Mouse (Mus musculus) lung, postnatal 25 days (tissue): ENCODE measurements at regions not wholly inside any gene's neighbourhood (a gene's known extent, or its start where the extent isn't known, plus 50 kb on each side); places are given as distances from the start of the nearest gene placed in this dataset.
A peak's percentile ranks its signal among the peaks of the same experiment; 100 is the strongest.

Source experiments
- DNase-seq: peaks from one replicate; pipeline ENCODE4 v3.0.0; 2022; ENCODE audit warnings: low spot score

- DNase-seq, result no peak
These were observed 123.6 kb upstream of the Npvf start for GRCm38 (mm10) chr6:50777827-50778226.

GRCm38 (mm10) chr6:50780677-50781076 lies 126.4 kb upstream of the Npvf start:
- no peak for DNase-seq

- no peak for DNase-seq
These were observed 127.0 kb upstream of the Npvf start for GRCm38 (mm10) chr6:50781271-50781670.

- no peak for DNase-seq
These were observed 128.0 kb upstream of the Npvf start for GRCm38 (mm10) chr6:50782221-50782620.

GRCm38 (mm10) chr6:50783494-50783893 lies 129.3 kb upstream of the Npvf start:
- DNase-seq, result no peak

- no peak for DNase-seq
These were observed 130.1 kb upstream of the Npvf start for GRCm38 (mm10) chr6:50784381-50784780.

- DNase-seq, result no peak
These were observed 133.4 kb upstream of the Npvf start for GRCm38 (mm10) chr6:50787666-50788065.

GRCm38 (mm10) chr6:50799963-50800362 lies 145.7 kb upstream of the Npvf start:
- DNase-seq, result no peak

GRCm38 (mm10) chr6:50802956-50803355 lies 148.7 kb upstream of the Npvf start:
- no peak for DNase-seq

GRCm38 (mm10) chr6:50804477-50805005 lies 150.3 kb upstream of the Npvf start:
- DNase-seq, result no peak

GRCm38 (mm10) chr6:50806376-50807077 lies 152.3 kb upstream of the Npvf start:
- peak; percentile 51 for DNase-seq

- peak; percentile 86 for DNase-seq
These were observed 153.2 kb upstream of the Npvf start for GRCm38 (mm10) chr6:50807187-50808012.

- DNase-seq, result peak; percentile 68
These were observed 153.9 kb upstream of the Npvf start for GRCm38 (mm10) chr6:50808126-50808525.

- DNase-seq, result no peak
These were observed 154.8 kb upstream of the Npvf start for GRCm38 (mm10) chr6:50808811-50809668.

- DNase-seq, result no peak
These were observed 155.4 kb upstream of the Npvf start for GRCm38 (mm10) chr6:50809669-50809983.

GRCm38 (mm10) chr6:50814936-50815500 lies 160.8 kb upstream of the Npvf start:
- DNase-seq, result no peak

GRCm38 (mm10) chr6:50815579-50815978 lies 161.3 kb upstream of the Npvf start:
- no peak for DNase-seq

- no peak for DNase-seq
These were observed 163.2 kb upstream of the Npvf start for GRCm38 (mm10) chr6:50817430-50817829.

- no peak for DNase-seq
These were observed 164.2 kb upstream of the Npvf start for GRCm38 (mm10) chr6:50818433-50818832.

- no peak for DNase-seq
These were observed 164.8 kb upstream of the Npvf start for GRCm38 (mm10) chr6:50818891-50819541.
